Mouse (Mus musculus) hindbrain, embryonic 10.5 days (tissue): ENCODE results near the gene Them7. TPM values are rescaled to one million over a fixed set of nuclear protein-coding genes. Genes with fewer than 3 reads are reported as not detected.

Experiments used
- DNase-seq: peaks from one replicate; pipeline ENCODE4 v3.0.0-alpha.2; 2017; ENCODE audit warnings: low spot score
- H3K27ac ChIP-seq: fragments of 300-500 bp; sonication (generic); 2 replicates; pipeline ENCODE4 v1.5.1; 2016; ENCODE audit warnings: mild to moderate bottlenecking, moderate library complexity
- H3K27me3 ChIP-seq: fragments of 300-500 bp; sonication (generic); 2 replicates; pipeline ENCODE4 v1.6.1; 2016; ENCODE audit warnings: mild to moderate bottlenecking; ENCODE audit not compliant: poor library complexity, insufficient read depth, severe bottlenecking
- H3K36me3 ChIP-seq: fragments of 300-500 bp; sonication (generic); 2 replicates; pipeline ENCODE4 v1.6.1; 2016; ENCODE audit warnings: mild to moderate bottlenecking, moderate library complexity
- H3K4me1 ChIP-seq: fragments of 300-500 bp; sonication (generic); replicated peaks from 2 replicates; pipeline ENCODE4 v1.6.1; 2016; ENCODE audit warnings: mild to moderate bottlenecking
- H3K4me3 ChIP-seq: fragments of 300-500 bp; sonication (generic); 2 replicates; pipeline ENCODE4 v1.5.1; 2016; ENCODE audit warnings: mild to moderate bottlenecking, moderate library complexity
- H3K9me3 ChIP-seq: fragments of 300-500 bp; sonication (generic); 2 replicates; pipeline ENCODE4 v1.6.1; 2016; ENCODE audit warnings: mild to moderate bottlenecking, moderate library complexity
- WGBS: fragments of 180-500 bp; shearing (Covaris S2); methylation state at CpG from one replicate; pipeline ENCODE4 v1.1.7; 2016; 5-methylcytosine and 5-hydroxymethylcytosine counted together
- polyA plus RNA-seq: library from polyadenylated mRNA; unstranded; fragments of >200 nt; fragmentation: Nextera tagmentation; extraction: Ambion mirVana; gene quantifications from 2 replicates; pipeline ENCODE4 v1.2.1, GENCODE M21; 2016

Gene Them7
- polyA plus RNA-seq, 1 experiment from 2014 or later = 0.22 TPM

DNA sequence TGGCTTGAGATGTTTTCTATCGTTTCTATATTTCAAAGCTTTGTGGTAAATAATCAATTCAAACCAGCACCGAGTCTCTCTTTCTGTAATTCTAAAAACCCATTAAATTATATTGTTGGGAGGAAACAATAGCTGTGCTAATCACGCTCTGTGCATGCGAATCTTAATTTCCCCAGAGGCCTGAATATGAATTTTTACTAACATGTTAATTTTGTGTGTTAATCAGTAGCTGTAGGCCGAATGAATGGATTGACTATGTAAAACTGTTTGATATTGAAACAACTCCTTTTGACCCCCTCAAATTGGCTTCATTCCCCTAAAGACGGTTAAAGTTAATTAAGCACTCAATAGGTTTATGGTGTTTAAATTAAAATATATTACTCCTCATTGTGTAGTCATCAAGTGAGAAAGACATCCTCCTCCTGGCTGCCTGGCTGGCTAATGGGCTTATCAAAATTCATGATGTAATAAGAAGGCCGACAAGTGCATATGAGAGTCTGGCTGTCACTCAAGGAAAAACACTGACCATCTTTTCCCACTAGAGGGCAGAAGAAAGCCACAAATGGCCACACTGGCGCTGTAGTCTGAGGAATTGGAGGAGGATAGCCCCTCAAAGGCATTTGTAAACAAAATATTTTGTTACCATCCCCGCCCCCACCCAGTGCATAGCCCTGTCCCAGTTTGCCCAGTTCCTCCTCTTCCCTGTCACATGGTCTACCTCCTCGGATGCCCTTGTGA is 110.0 kb downstream of the Them7 start:
- Histone ChIP-seq H3K4me3 (no peak overlapping the region), H3K4me1 (peaks cover 21% of the 10 kb centered on the region), H3K36me3 (no peaks in the 10 kb centered on the region), H3K27ac (no peak overlapping the region), H3K9me3 (no peaks in the 10 kb centered on the region), H3K27me3 (peaks cover 30% of the 10 kb centered on the region)
- peak; percentile 65 for DNase-seq
- WGBS = 43% methylated on average over 10 of the region's 10 CpGs

- WGBS = 71% methylated on average over 2 of the region's 2 CpGs
- H3K4me3 ChIP-seq = no peak overlapping the region
- peaks cover 21% of the 10 kb centered on the region for H3K4me1 ChIP-seq
- H3K36me3 ChIP-seq = no peaks in the 10 kb centered on the region
- peaks cover 30% of the 10 kb centered on the region for H3K27me3 ChIP-seq
- no peak for DNase-seq
- no peak overlapping the region for H3K27ac ChIP-seq
- H3K9me3 ChIP-seq = no peaks in the 10 kb centered on the region
Observed at GRCm38 (mm10) chr2:105335661-105336060, 111.5 kb downstream of the Them7 start.

DNA sequence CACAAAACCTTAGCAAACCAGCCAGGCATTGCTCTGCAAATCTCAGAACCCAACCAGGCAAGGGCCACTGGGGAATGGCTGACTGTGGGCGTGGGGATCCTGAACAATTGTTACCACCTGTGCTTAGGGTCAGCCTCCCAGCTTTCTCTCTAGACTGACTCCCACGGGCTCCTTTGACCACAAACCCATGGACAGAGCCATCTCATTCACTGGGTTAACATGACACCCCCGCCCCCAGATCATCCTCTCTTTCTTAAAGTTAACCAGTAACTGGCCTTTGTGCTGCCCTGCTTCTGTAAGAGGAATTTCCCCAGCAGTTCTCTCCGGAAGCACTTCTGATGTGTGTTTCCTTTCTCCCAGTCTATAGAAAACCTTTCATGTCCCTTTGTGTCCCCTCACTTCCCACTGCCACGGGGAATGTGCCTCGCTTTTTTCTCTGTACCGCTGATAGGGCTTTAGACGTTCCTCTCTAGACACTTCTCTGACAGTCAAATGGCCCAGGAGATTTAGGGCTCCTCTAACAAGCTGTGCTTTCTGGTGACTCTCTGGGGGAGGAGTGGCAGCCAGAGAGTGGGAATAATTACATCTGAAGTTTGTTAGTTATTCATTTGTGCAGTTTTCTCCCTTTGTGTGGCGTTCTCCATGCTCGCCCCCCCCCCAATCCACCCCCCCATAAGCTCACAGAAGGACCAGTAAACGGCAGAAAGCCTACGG is 112.4 kb downstream of the Them7 start:
- Histone ChIP-seq H3K4me3 (no peak overlapping the region), H3K27ac (no peak overlapping the region; the same call in 1 of the 2 replicates), H3K9me3 (no peaks in the 10 kb centered on the region), H3K27me3 (peaks cover 24% of the 10 kb centered on the region), H3K36me3 (no peaks in the 10 kb centered on the region), H3K4me1 (peaks cover 21% of the 10 kb centered on the region)
- DNase-seq = no peak
- WGBS = 23% methylated on average over 12 of the region's 12 CpGs

DNA sequence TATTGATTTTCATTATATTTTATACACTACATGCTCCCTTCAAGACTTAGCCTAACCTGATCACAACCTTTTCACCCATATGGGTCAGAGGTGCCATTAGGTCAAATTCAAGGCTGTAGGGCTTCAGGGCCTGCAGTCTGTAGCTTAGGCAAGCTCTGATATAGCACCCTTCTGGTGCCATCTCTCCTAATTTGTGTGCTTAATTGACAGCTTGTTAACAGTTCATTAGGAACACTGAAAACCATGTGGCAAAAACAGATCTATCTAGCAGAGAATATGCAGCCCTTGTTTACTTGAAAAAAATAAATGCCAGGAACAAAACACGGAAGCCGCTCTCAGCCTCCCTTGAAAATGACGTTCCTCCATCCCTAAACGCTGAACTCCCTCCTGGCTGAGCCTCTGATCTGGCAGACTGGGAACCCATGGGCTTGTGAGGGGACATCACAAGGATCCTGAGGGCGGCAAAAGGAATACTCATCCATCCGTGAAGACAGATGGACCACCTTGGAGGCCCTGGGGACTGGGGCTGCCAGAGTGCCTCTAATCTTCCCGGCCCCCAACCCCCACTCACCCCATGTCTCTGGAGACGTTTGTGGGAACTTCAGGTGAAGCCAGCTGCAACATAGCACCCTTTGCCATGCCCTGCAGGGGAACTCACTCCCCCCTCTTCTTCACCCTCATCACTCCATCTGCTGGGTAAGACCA is 113.2 kb downstream of the Them7 start:
- Histone ChIP-seq H3K36me3 (no peaks in the 10 kb centered on the region), H3K27me3 (peaks cover 16% of the 10 kb centered on the region; the same call in 1 of the 2 replicates), H3K9me3 (no peaks in the 10 kb centered on the region), H3K4me3 (no peak overlapping the region), H3K4me1 (peaks cover 21% of the 10 kb centered on the region), H3K27ac (no peak overlapping the region)
- DNase-seq = no peak
- 40% methylated on average over 8 of the region's 8 CpGs for WGBS

GRCm38 (mm10) chr2:105339993-105340392 is 115.9 kb downstream of the Them7 start:
- Histone ChIP-seq H3K4me3 (no peak overlapping the region), H3K36me3 (no peaks in the 10 kb centered on the region), H3K4me1 (peaks cover 21% of the 10 kb centered on the region), H3K27me3 (peaks cover 8% of the 10 kb centered on the region; the same call in 1 of the 2 replicates), H3K27ac (no peak overlapping the region), H3K9me3 (no peaks in the 10 kb centered on the region)
- WGBS = 61% methylated on average over 3 of the region's 3 CpGs
- no peak for DNase-seq

DNA sequence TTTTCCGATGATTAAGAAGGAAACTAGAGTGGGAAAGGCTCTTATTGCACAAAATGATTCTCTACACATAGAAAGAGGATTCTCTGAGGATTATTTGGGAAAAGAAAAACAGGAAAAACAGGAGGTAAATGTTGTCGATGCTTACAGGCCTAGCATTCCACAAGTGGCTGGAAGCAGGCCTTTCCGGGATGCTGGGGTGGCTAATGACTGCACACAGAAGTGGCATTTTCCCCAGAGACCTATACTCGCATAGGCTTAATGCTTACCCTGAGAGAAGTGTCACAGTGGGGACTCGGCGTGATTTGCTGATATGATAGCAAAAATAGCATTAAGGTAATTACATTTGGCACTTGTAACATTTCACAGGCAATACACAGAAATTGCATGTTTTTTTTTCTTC is 124.8 kb downstream of the Them7 start:
- Histone ChIP-seq H3K4me3 (no peak overlapping the region), H3K36me3 (no peaks in the 10 kb centered on the region), H3K4me1 (no peaks in the 10 kb centered on the region), H3K27ac (no peak overlapping the region), H3K9me3 (no peaks in the 10 kb centered on the region), H3K27me3 (no peaks in the 10 kb centered on the region)
- 77% methylated on average over 6 of the region's 6 CpGs for WGBS
- no peak for DNase-seq

DNA sequence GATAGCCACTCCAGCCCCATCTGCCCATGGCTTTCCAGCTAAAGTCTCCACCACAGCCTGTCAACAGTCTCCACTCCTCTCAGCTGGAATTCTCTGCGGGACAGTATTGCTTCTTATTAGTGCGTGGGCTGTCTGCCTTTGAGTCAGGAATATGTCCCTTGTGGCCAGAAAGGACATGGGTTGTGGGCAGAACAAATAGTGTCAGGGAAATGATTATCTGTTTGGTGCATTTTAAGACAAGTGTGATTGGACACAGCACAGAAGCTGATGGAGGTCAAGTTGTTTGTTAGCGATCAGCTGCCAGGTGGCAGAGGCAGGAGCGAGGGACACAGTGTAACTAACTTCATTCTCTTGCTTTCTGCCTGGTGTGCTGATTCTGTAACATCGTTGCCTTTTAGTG is 132.7 kb downstream of the Them7 start:
- H3K4me1 ChIP-seq = 0 out of 2 replicates have a peak, but pooled peaks cover 4% of the 10 kb centered on the region
- no peak overlapping the region for H3K4me3 ChIP-seq
- H3K27me3 ChIP-seq = no peaks in the 10 kb centered on the region
- H3K36me3 ChIP-seq = no peaks in the 10 kb centered on the region
- no peak overlapping the region for H3K27ac ChIP-seq
- no peaks in the 10 kb centered on the region for H3K9me3 ChIP-seq
- DNase-seq = no peak
- 72% methylated on average over 5 of the region's 5 CpGs for WGBS

- Histone ChIP-seq H3K27me3 (no peaks in the 10 kb centered on the region), H3K9me3 (no peaks in the 10 kb centered on the region), H3K36me3 (no peaks in the 10 kb centered on the region), H3K4me3 (no peak overlapping the region), H3K27ac (no peak overlapping the region), H3K4me1 (0 out of 2 replicates have a peak, but pooled peaks cover 4% of the 10 kb centered on the region)
- DNase-seq = no peak
- 92% methylated on average over 3 of the region's 3 CpGs for WGBS
Observed at GRCm38 (mm10) chr2:105358040-105358439, 133.9 kb downstream of the Them7 start.

DNA sequence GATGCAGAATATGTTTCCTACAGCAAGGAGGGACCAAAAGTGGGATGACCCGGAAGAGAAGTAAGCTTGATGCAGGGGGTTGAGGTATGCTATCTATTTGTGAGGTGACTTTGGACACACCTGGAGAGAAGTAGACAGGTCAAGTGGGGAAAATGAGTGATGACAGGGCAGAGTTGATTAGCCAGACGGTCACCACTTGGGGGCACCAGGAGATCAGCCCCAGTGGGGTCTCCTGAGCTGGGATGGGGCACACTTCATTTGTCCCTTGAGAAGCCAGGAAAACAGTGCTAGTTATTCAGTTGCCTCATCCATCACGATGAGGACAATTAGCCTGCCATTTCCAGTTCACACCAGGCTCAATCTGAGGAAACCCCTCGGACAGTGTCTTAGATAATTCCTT is 143.5 kb downstream of the Them7 start:
- no peak overlapping the region for H3K27ac ChIP-seq
- H3K4me3 ChIP-seq = no peak overlapping the region
- no peaks in the 10 kb centered on the region for H3K36me3 ChIP-seq
- peaks cover 18% of the 10 kb centered on the region for H3K27me3 ChIP-seq
- WGBS = 43% methylated on average over 4 of the region's 4 CpGs
- H3K4me1 ChIP-seq = peaks cover 10% of the 10 kb centered on the region
- DNase-seq = no peak
- H3K9me3 ChIP-seq = no peaks in the 10 kb centered on the region

DNA sequence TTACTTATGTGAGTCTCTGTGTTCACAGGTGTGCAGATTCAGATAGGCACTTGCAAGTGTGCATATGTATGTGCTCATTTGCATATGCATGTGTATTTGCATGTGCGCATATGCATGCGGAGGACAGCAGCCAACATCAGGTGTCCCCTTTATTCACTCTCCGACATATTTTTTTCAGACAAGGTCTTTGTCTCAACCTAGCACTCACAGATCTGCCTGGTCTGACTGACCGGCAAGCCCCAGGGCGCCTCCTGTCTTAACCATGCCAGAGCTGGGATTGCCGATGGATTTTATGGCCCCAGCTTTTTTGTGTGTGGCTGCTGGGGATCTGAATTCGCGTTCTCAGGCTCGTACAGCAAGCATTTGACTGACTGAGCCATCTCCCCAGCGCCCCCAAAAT is 146.1 kb downstream of the Them7 start:
- H3K4me1 ChIP-seq = peaks cover 10% of the 10 kb centered on the region
- H3K4me3 ChIP-seq = peak overlapping the region; percentile 28
- H3K9me3 ChIP-seq = no peaks in the 10 kb centered on the region
- H3K27me3 ChIP-seq = peaks cover 32% of the 10 kb centered on the region
- 8% methylated on average over 10 of the region's 10 CpGs for WGBS
- DNase-seq = peak; percentile 8
- no peak overlapping the region for H3K27ac ChIP-seq
- no peaks in the 10 kb centered on the region for H3K36me3 ChIP-seq

- H3K4me1 ChIP-seq = peaks cover 10% of the 10 kb centered on the region
- H3K27me3 ChIP-seq = peaks cover 32% of the 10 kb centered on the region
- DNase-seq = no peak
- peak overlapping the region; percentile 28; the same call in 1 of the 2 replicates for H3K4me3 ChIP-seq
- no peaks in the 10 kb centered on the region for H3K9me3 ChIP-seq
- no peaks in the 10 kb centered on the region for H3K36me3 ChIP-seq
- 37% methylated on average over 14 of the region's 14 CpGs for WGBS
- H3K27ac ChIP-seq = no peak overlapping the region
Observed at GRCm38 (mm10) chr2:105370698-105371097, 146.6 kb downstream of the Them7 start.

DNA sequence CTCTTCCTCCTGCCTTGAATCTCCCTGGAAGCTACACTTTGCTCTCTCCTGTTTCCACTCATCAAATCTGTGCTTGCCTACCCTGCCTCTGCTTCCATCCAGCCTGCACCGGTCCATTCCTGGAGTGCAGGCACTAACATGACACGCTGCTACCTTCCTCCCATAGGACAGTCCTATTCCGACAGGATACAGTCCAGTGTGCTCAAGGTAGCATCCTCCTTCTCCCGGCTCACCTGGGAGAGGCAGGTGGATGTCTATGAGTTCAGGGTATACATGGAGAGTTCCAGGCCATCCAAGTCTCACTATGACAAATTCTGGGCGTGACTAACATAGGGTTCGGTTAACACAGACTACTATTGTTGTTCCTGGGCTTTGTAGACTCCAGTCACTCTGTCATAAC is 148.0 kb downstream of the Them7 start:
- Histone ChIP-seq H3K36me3 (no peaks in the 10 kb centered on the region), H3K4me1 (peaks cover 14% of the 10 kb centered on the region), H3K9me3 (no peaks in the 10 kb centered on the region), H3K4me3 (no peak overlapping the region), H3K27me3 (peaks cover 32% of the 10 kb centered on the region), H3K27ac (no peak overlapping the region)
- no peak for DNase-seq
- 87% methylated on average over 6 of the region's 6 CpGs for WGBS

GRCm38 (mm10) chr2:105372727-105373126 is 148.6 kb downstream of the Them7 start:
- H3K4me3 ChIP-seq = no peak overlapping the region
- no peaks in the 10 kb centered on the region for H3K36me3 ChIP-seq
- H3K4me1 ChIP-seq = peaks cover 14% of the 10 kb centered on the region
- H3K27me3 ChIP-seq = peaks cover 32% of the 10 kb centered on the region
- DNase-seq = no peak
- no peak overlapping the region for H3K27ac ChIP-seq
- no peaks in the 10 kb centered on the region for H3K9me3 ChIP-seq
- 80% methylated on average over 5 of the region's 5 CpGs for WGBS
